Mouse (Mus musculus) intestine, embryonic 15.5 days (tissue): Measurements from ENCODE around the gene Fhad1. TPM values are rescaled to one million over a fixed set of nuclear protein-coding genes. Genes with fewer than 3 reads are reported as not detected.

Experiments
- ATAC-seq: fragments of 200-750 bp; cut with Nextera tagmentation; 2 replicates; pipeline ENCODE4 v1.8.0; 2017; ENCODE audit warnings: moderate TSS enrichment, moderate library complexity
- H3K27ac ChIP-seq: fragments of 300-500 bp; sonication (generic); 2 replicates; pipeline ENCODE4 v1.5.1; 2015; ENCODE audit warnings: mild to moderate bottlenecking, inconsistent platforms
- H3K27me3 ChIP-seq: fragments of 300-500 bp; sonication (generic); replicated peaks from 2 replicates; pipeline ENCODE4 v1.6.1; 2015; ENCODE audit warnings: inconsistent platforms
- H3K36me3 ChIP-seq: fragments of 300-500 bp; sonication (generic); 2 replicates; pipeline ENCODE4 v1.6.1; 2015; ENCODE audit warnings: inconsistent platforms
- H3K4me1 ChIP-seq: fragments of 300-500 bp; sonication (generic); replicated peaks from 2 replicates; pipeline ENCODE4 v1.6.1; 2015; ENCODE audit warnings: inconsistent platforms
- H3K4me2 ChIP-seq: fragments of 300-500 bp; sonication (generic); replicated peaks from 2 replicates; pipeline ENCODE4 v1.6.1; 2015; ENCODE audit warnings: mild to moderate bottlenecking, inconsistent platforms
- H3K4me3 ChIP-seq: fragments of 300-500 bp; sonication (generic); replicated peaks from 2 replicates; pipeline ENCODE4 v1.5.1; 2015; ENCODE audit warnings: inconsistent platforms
- H3K9ac ChIP-seq: fragments of 300-500 bp; sonication (generic); 2 replicates; pipeline ENCODE4 v1.6.1; 2015; ENCODE audit warnings: inconsistent platforms
- H3K9me3 ChIP-seq: fragments of 300-500 bp; sonication (generic); 2 replicates; pipeline ENCODE4 v1.6.1; 2016; ENCODE audit warnings: inconsistent platforms
- WGBS: fragments of 180-500 bp; shearing (Covaris S2); methylation state at CpG from one replicate; pipeline ENCODE4 v1.1.7; 2015; 5-methylcytosine and 5-hydroxymethylcytosine counted together
- polyA plus RNA-seq: library from polyadenylated mRNA; unstranded; fragments of >200 nt; fragmentation: Nextera tagmentation; extraction: Ambion mirVana; gene quantifications from 2 replicates; pipeline ENCODE4 v1.2.1, GENCODE M21; 2015

Fhad1 gene
- polyA plus RNA-seq, 1 experiment from 2014 or later: 1.4 TPM

GRCm38 (mm10) chr4:141948822-141949221 lies 66.1 kb downstream of the Fhad1 start:
- Histone ChIP-seq H3K27ac (no peak overlapping the region), H3K4me3 (no peak overlapping the region), H3K9me3 (no peaks in the 10 kb centered on the region), H3K9ac (no peak overlapping the region), H3K27me3 (no peaks in the 10 kb centered on the region), H3K4me1 (no peaks in the 10 kb centered on the region), H3K4me2 (no peak overlapping the region), H3K36me3 (no peaks in the 10 kb centered on the region)
- WGBS: 90% methylated on average over 3 of the region's 3 CpGs
- ATAC-seq: no peak

- Histone ChIP-seq H3K4me3 (no peak overlapping the region), H3K9me3 (no peaks in the 10 kb centered on the region), H3K9ac (no peak overlapping the region), H3K36me3 (no peaks in the 10 kb centered on the region), H3K4me1 (peaks cover 10% of the 10 kb centered on the region), H3K27me3 (no peaks in the 10 kb centered on the region), H3K27ac (no peak overlapping the region), H3K4me2 (0 out of 2 replicates have a peak overlapping the region, but pooled peaks have one; percentile 22)
- 17% methylated on average over 11 of the region's 11 CpGs for WGBS
- 0 out of 2 replicates have a peak, but pooled peaks have one; percentile 28 for ATAC-seq
Measured at GRCm38 (mm10) chr4:141942403-141942802, 72.5 kb downstream of the Fhad1 start.

GRCm38 (mm10) chr4:141941289-141941688 lies 73.6 kb downstream of the Fhad1 start:
- no peaks in the 10 kb centered on the region for H3K36me3 ChIP-seq
- H3K27ac ChIP-seq: no peak overlapping the region
- no peak for ATAC-seq
- H3K4me1 ChIP-seq: peaks cover 10% of the 10 kb centered on the region
- no peaks in the 10 kb centered on the region for H3K9me3 ChIP-seq
- WGBS: 87% methylated on average over 8 of the region's 8 CpGs
- H3K27me3 ChIP-seq: no peaks in the 10 kb centered on the region
- H3K4me3 ChIP-seq: no peak overlapping the region
- H3K9ac ChIP-seq: no peak overlapping the region
- no peak overlapping the region for H3K4me2 ChIP-seq

GRCm38 (mm10) chr4:141938535-141938934 lies 76.3 kb downstream of the Fhad1 start:
- 78% methylated on average over 4 of the region's 4 CpGs for WGBS
- Histone ChIP-seq H3K4me3 (no peak overlapping the region), H3K9me3 (no peaks in the 10 kb centered on the region), H3K27ac (no peak overlapping the region), H3K27me3 (no peaks in the 10 kb centered on the region), H3K9ac (no peak overlapping the region), H3K36me3 (no peaks in the 10 kb centered on the region), H3K4me1 (peaks cover 10% of the 10 kb centered on the region), H3K4me2 (no peak overlapping the region)
- ATAC-seq: no peak

GRCm38 (mm10) chr4:141932785-141933574 lies 81.9 kb downstream of the Fhad1 start:
- H3K27me3 ChIP-seq: 0 out of 2 replicates have a peak, but pooled peaks cover 2% of the 10 kb centered on the region
- no peaks in the 10 kb centered on the region for H3K36me3 ChIP-seq
- peaks cover 3% of the 10 kb centered on the region; the same call in 1 of the 2 replicates for H3K4me1 ChIP-seq
- no peak overlapping the region for H3K4me3 ChIP-seq
- H3K27ac ChIP-seq: no peak overlapping the region
- H3K4me2 ChIP-seq: no peak overlapping the region
- 54% methylated on average over 14 of the region's 14 CpGs for WGBS
- no peak for ATAC-seq
- no peak overlapping the region for H3K9ac ChIP-seq
- no peaks in the 10 kb centered on the region for H3K9me3 ChIP-seq

- no peak overlapping the region for H3K27ac ChIP-seq
- WGBS: 89% methylated on average over 5 of the region's 5 CpGs
- H3K36me3 ChIP-seq: no peaks in the 10 kb centered on the region
- H3K27me3 ChIP-seq: 0 out of 2 replicates have a peak, but pooled peaks cover 2% of the 10 kb centered on the region
- H3K4me1 ChIP-seq: peaks cover 3% of the 10 kb centered on the region; the same call in 1 of the 2 replicates
- H3K4me3 ChIP-seq: no peak overlapping the region
- no peaks in the 10 kb centered on the region for H3K9me3 ChIP-seq
- no peak overlapping the region for H3K9ac ChIP-seq
- no peak for ATAC-seq
- no peak overlapping the region for H3K4me2 ChIP-seq
Measured at GRCm38 (mm10) chr4:141931526-141931925, 83.4 kb downstream of the Fhad1 start.

- Histone ChIP-seq H3K36me3 (no peaks in the 10 kb centered on the region), H3K9me3 (no peaks in the 10 kb centered on the region), H3K4me3 (no peak overlapping the region), H3K9ac (no peak overlapping the region), H3K4me2 (no peak overlapping the region), H3K27me3 (0 out of 2 replicates have a peak, but pooled peaks cover 2% of the 10 kb centered on the region), H3K4me1 (peaks cover 3% of the 10 kb centered on the region), H3K27ac (no peak overlapping the region)
- 89% methylated on average over 11 of the region's 11 CpGs for WGBS
- no peak for ATAC-seq
Measured at GRCm38 (mm10) chr4:141930001-141930400, 84.9 kb downstream of the Fhad1 start.

- no peak overlapping the region for H3K4me2 ChIP-seq
- H3K36me3 ChIP-seq: no peaks in the 10 kb centered on the region
- 54% methylated on average over 7 of the region's 7 CpGs for WGBS
- no peak overlapping the region for H3K4me3 ChIP-seq
- peaks cover 6% of the 10 kb centered on the region for H3K4me1 ChIP-seq
- no peak overlapping the region for H3K27ac ChIP-seq
- 0 out of 2 replicates have a peak, but pooled peaks cover 2% of the 10 kb centered on the region for H3K27me3 ChIP-seq
- H3K9ac ChIP-seq: no peak overlapping the region
- ATAC-seq: peak; percentile 37
- no peaks in the 10 kb centered on the region for H3K9me3 ChIP-seq
Measured at GRCm38 (mm10) chr4:141928881-141929281, 86.0 kb downstream of the Fhad1 start.

- no peak overlapping the region for H3K9ac ChIP-seq
- no peaks in the 10 kb centered on the region for H3K36me3 ChIP-seq
- WGBS: 26% methylated on average over 5 of the region's 5 CpGs
- no peaks in the 10 kb centered on the region for H3K9me3 ChIP-seq
- no peak overlapping the region for H3K4me3 ChIP-seq
- H3K4me1 ChIP-seq: peaks cover 11% of the 10 kb centered on the region
- H3K27ac ChIP-seq: no peak overlapping the region
- peak; percentile 67 for ATAC-seq
- 0 out of 2 replicates have a peak, but pooled peaks cover 2% of the 10 kb centered on the region for H3K27me3 ChIP-seq
- no peak overlapping the region for H3K4me2 ChIP-seq
Measured at GRCm38 (mm10) chr4:141925781-141926345, 89.0 kb downstream of the Fhad1 start.

- peaks cover 11% of the 10 kb centered on the region; the same call in 1 of the 2 replicates for H3K4me1 ChIP-seq
- no peak for ATAC-seq
- 72% methylated on average over 11 of the region's 11 CpGs for WGBS
- H3K9me3 ChIP-seq: no peaks in the 10 kb centered on the region
- H3K9ac ChIP-seq: no peak overlapping the region
- H3K4me2 ChIP-seq: no peak overlapping the region
- no peak overlapping the region for H3K4me3 ChIP-seq
- no peaks in the 10 kb centered on the region for H3K27me3 ChIP-seq
- no peaks in the 10 kb centered on the region for H3K36me3 ChIP-seq
- H3K27ac ChIP-seq: no peak overlapping the region
Measured at GRCm38 (mm10) chr4:141923961-141924360, 90.9 kb downstream of the Fhad1 start.

GRCm38 (mm10) chr4:141920391-141920790 lies 94.5 kb downstream of the Fhad1 start:
- no peaks in the 10 kb centered on the region for H3K9me3 ChIP-seq
- H3K9ac ChIP-seq: no peak overlapping the region
- H3K27me3 ChIP-seq: no peaks in the 10 kb centered on the region
- H3K4me1 ChIP-seq: peaks cover 11% of the 10 kb centered on the region; the same call in 1 of the 2 replicates
- no peak overlapping the region for H3K4me3 ChIP-seq
- H3K36me3 ChIP-seq: no peaks in the 10 kb centered on the region
- WGBS: 78% methylated on average over 10 of the region's 10 CpGs
- H3K27ac ChIP-seq: no peak overlapping the region
- no peak overlapping the region for H3K4me2 ChIP-seq
- ATAC-seq: no peak

GRCm38 (mm10) chr4:141917735-141918419 lies 97.0 kb downstream of the Fhad1 start:
- Histone ChIP-seq H3K9ac (no peak overlapping the region), H3K27me3 (no peaks in the 10 kb centered on the region), H3K4me2 (no peak overlapping the region), H3K36me3 (no peaks in the 10 kb centered on the region), H3K9me3 (no peaks in the 10 kb centered on the region), H3K4me1 (peaks cover 7% of the 10 kb centered on the region), H3K4me3 (no peak overlapping the region), H3K27ac (no peak overlapping the region)
- ATAC-seq: no peak
- WGBS: 64% methylated on average over 7 of the region's 7 CpGs
